Mouse (Mus musculus) liver, embryonic 14.5 days (tissue): ENCODE data around the gene E2f2. TPM values are rescaled to one million over a fixed set of nuclear protein-coding genes. Genes with fewer than 3 reads are reported as not detected.

Experiments
- ATAC-seq: fragments of 200-750 bp; cut with Nextera tagmentation; 2 replicates; pipeline ENCODE4 v1.8.0; 2017; ENCODE audit warnings: moderate number of reproducible peaks, mild to moderate bottlenecking, moderate library complexity; ENCODE audit not compliant: insufficient read depth
- DNase-seq, 3 experiments: peaks; one replicate each; pipeline ENCODE4 v3.0.0-alpha.2; 2012 to 2013; ENCODE audit warnings: low read depth in 3 of 3, low spot score in 3 of 3
- H3K27ac ChIP-seq: fragments of 300-500 bp; sonication (generic); 2 replicates; pipeline ENCODE4 v1.5.1; 2014; ENCODE audit warnings: moderate library complexity, mild to moderate bottlenecking, control low read depth, inconsistent platforms
- H3K27me3 ChIP-seq: fragments of 300-500 bp; sonication (generic); 2 replicates; pipeline ENCODE4 v1.6.1; 2014; ENCODE audit warnings: mild to moderate bottlenecking, low read length, moderate library complexity; ENCODE audit not compliant: control insufficient read depth, insufficient read depth
- H3K36me3 ChIP-seq: fragments of 300-500 bp; sonication (generic); replicated peaks from 2 replicates; pipeline ENCODE4 v1.6.1; 2014; ENCODE audit warnings: low read depth; ENCODE audit not compliant: control insufficient read depth, insufficient read depth
- H3K4me1 ChIP-seq, 2 experiments: fragments of 200-500 bp in 1 of 2; fragments of 300-500 bp in 1 of 2; sonication (generic) in 1 of 2; replicated peaks; 2 replicates each; pipeline ENCODE4 v1.6.1; 2012 to 2014; ENCODE audit warnings: antibody characterized with exemption in 1 of 2, inconsistent platforms in 1 of 2, low read length in 1 of 2; ENCODE audit not compliant: control insufficient read depth in 2 of 2, insufficient read depth in 2 of 2
- H3K4me2 ChIP-seq: fragments of 300-500 bp; sonication (generic); 2 replicates; pipeline ENCODE4 v1.6.1; 2014; ENCODE audit warnings: low read depth, mild to moderate bottlenecking, control low read depth, moderate library complexity
- H3K4me3 ChIP-seq, 2 experiments: fragments of 200-500 bp in 1 of 2; fragments of 300-500 bp in 1 of 2; sonication (generic) in 1 of 2; 2 replicates each; pipeline ENCODE4 v1.5.1; 2012 to 2014; ENCODE audit warnings: low read depth in 2 of 2, low read length in 2 of 2, mild to moderate bottlenecking in 2 of 2, control low read depth in 1 of 2, inconsistent platforms in 1 of 2, moderate library complexity in 1 of 2; ENCODE audit not compliant: insufficient read depth in 1 of 2
- H3K9ac ChIP-seq: fragments of 300-500 bp; sonication (generic); replicated peaks from 2 replicates; pipeline ENCODE4 v1.6.1; 2014; ENCODE audit warnings: mild to moderate bottlenecking, control low read depth, moderate library complexity
- H3K9me3 ChIP-seq: fragments of 300-500 bp; sonication (generic); 2 replicates; pipeline ENCODE4 v1.6.1; 2016; ENCODE audit warnings: low read length, mixed read lengths; ENCODE audit not compliant: control insufficient read depth
- CTCF ChIP-seq: IDR thresholded peaks from 2 replicates; pipeline ENCODE4 v1.5.1; 2016; ENCODE audit warnings: antibody characterized with exemption, low read depth, control low read depth
- EP300 ChIP-seq: IDR thresholded peaks from 2 replicates; pipeline ENCODE4 v1.6.1; 2016; ENCODE audit warnings: antibody characterized with exemption, low read depth
- WGBS: fragments of 180-500 bp; shearing (Covaris S2); extraction: QIAGEN DNeasy Blood & Tissue Kit; methylation state at CpG from one replicate; pipeline ENCODE4 v1.1.7; 2014; ENCODE audit not compliant: insufficient replicate concordance; 5-methylcytosine and 5-hydroxymethylcytosine counted together
- polyA plus RNA-seq, 2 experiments: library from polyadenylated mRNA; depleted of rRNA in 1 of 2; stranded (reverse) in 1 of 2; unstranded in 1 of 2; fragments of >200 nt; fragmentation: Nextera tagmentation in 1 of 2; extraction: Ambion mirVana in 1 of 2; gene quantifications; 2 replicates each; pipeline versions ENCODE4 v1.2.1 to v1.2.3; 2012 to 2014

Gene E2f2
- polyA plus RNA-seq, 2 experiments, result 40.5 to 50.3 TPM

DNA sequence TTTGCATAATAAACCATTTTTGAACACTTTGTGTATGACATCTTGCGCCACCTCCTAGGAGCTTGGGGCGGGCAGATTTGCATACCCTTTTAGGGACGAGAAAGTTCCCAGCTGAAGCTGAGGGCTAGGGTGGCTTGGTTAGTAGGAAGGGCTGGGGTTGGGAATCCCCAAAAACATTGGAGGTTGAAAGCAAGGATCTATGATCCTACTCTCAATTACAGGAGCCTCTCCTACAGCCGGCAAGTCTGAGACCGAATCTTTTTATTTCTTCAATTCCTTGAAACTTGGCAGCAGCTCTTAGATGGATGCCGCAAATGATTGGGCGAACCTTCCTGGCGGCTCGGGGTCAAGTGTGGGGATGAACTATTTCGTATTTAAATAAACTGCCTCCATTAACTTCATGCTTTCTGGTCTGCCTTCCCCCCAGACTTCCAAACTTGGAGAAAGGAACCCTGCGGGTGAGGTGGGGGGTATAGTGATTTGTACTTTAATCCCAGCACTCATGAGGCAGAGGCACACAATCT is 26.8 kb upstream of the E2f2 start:
- WGBS, result 31% methylated on average over 11 of the region's 11 CpGs
- H3K27me3 ChIP-seq, result peaks cover 89% of the 10 kb centered on the region
- DNase-seq, result no peak
- TF ChIP-seq EP300 (no peak), CTCF (no peak)
- H3K9ac ChIP-seq, result no peak overlapping the region
- peak overlapping the region; percentile 42 to 54 for H3K4me3 ChIP-seq
- no peak overlapping the region for H3K27ac ChIP-seq
- no peak for ATAC-seq
- no peaks in the 10 kb centered on the region for H3K36me3 ChIP-seq
- H3K4me1 ChIP-seq, result peaks cover 0 to 22% of the 10 kb centered on the region in 2 experiments; a peak in 3 of 4 replicates
- no peaks in the 10 kb centered on the region for H3K9me3 ChIP-seq
- peak overlapping the region; percentile 54 for H3K4me2 ChIP-seq

DNA sequence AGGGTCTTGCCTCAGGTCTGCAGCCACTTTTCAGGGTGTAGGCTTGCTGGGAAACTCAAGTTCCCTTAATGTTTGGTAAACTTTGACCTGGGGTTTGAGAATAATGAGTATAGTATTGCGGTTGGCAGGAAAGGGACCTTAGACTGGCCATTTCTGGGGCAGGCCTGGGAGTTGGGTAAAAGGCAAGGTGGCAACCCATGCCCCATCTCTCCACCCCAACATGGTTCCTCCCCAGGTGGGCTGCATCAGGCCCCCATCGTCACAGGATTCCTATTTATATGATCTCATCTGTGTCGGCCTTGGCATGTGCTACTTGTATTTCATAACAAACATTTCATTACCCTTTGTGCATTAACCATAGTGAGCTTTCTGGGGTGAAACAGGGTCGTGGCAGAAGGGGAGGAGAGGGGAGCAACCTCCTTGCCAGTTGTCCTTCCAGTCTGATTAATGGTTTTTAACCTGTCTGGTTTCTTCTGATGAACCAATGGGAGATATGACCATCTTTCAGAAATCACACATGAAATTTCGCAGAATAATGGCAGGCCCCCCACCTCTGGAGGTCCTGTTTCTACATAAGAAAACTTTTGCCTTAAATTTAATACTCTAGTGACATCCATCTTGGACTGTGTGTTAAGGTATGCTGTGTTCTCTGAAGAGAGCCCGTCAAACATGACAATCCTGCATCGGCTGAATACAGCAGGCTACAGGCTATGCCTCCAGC is 26.0 kb upstream of the E2f2 start:
- DNase-seq (no peak), ATAC-seq (no peak)
- no peak for TF ChIP-seq CTCF
- TF ChIP-seq EP300, result no peak
- Histone ChIP-seq H3K27ac (no peak overlapping the region), H3K9ac (no peak overlapping the region), H3K9me3 (no peaks in the 10 kb centered on the region), H3K4me3 (no peak overlapping the region), H3K36me3 (no peaks in the 10 kb centered on the region), H3K4me1 (peaks cover 0 to 16% of the 10 kb centered on the region in 2 experiments; a peak in 3 of 4 replicates), H3K27me3 (peaks cover 82% of the 10 kb centered on the region), H3K4me2 (peak overlapping the region; percentile 54)
- WGBS, result 42% methylated on average over 7 of the region's 7 CpGs

GRCm38 (mm10) chr4:136146712-136147154 is 25.5 kb upstream of the E2f2 start:
- H3K9me3 ChIP-seq, result no peaks in the 10 kb centered on the region
- DNase-seq (no peak), ATAC-seq (no peak)
- WGBS, result 17% methylated on average over 6 of the region's 6 CpGs
- H3K27me3 ChIP-seq, result peaks cover 76% of the 10 kb centered on the region
- TF ChIP-seq EP300 (no peak), CTCF (no peak)
- peaks cover 0 to 15% of the 10 kb centered on the region in 2 experiments; a peak in 3 of 4 replicates for H3K4me1 ChIP-seq
- H3K9ac ChIP-seq, result no peak overlapping the region
- H3K27ac ChIP-seq, result no peak overlapping the region
- peak overlapping the region; percentile 6 for H3K4me2 ChIP-seq
- no peak overlapping the region for H3K4me3 ChIP-seq
- no peaks in the 10 kb centered on the region for H3K36me3 ChIP-seq

DNA sequence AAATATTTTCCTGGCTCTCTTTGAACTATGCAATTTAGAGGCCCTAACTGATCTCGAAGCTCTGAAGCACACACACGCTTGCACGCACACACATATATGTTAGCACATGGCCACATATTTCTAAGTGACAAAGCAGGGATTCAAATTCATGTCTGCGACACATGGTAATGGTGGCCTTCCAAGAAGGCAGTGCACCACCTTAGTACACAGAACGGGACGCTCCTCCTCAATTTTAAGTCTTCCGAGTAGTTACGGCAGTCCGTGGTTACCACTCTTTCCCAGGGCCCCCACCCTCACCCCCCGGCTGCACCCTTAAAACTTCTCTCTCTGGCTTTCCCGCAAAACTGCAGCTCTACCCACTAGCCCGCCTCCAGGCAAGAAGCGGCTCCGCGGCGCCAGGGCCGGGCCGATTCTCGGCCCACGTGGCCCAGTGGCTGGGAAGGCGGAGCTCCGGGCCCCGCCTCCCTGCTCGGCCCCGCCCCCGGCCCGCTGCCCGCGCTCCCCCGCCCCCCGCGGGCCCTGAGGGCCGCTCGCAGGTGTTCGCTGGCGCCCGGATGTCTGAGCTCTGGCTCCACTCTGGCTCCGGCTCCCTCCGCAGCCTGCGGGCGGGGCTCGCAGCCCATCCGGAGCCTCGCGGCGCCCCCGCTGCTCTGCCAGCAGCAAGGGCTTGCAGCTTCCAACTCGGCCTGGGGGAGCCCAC is 24.6 kb upstream of the E2f2 start:
- Histone ChIP-seq H3K4me2 (peak overlapping the region; percentile 58), H3K9me3 (no peaks in the 10 kb centered on the region), H3K27me3 (peaks cover 67% of the 10 kb centered on the region), H3K4me1 (peaks cover 0 to 10% of the 10 kb centered on the region in 2 experiments; a peak in 3 of 4 replicates), H3K36me3 (no peaks in the 10 kb centered on the region), H3K27ac (no peak overlapping the region), H3K9ac (no peak overlapping the region), H3K4me3 (peak overlapping the region; percentile 12 to 31)
- 1% methylated on average over 48 of the region's 48 CpGs for WGBS
- ATAC-seq (peak; percentile 63), DNase-seq (peak in 2 of 3 experiments; percentile 44 to 48)
- TF ChIP-seq EP300, result no peak
- no peak for TF ChIP-seq CTCF
